Mouse (Mus musculus): ENCODE data around the gene Relb.

- TF ChIP-seq ZNF384 (IDR thresholded peaks at IDR 0.05; ENCODE audit: low read depth, low read length) (no peak), HCFC1 (IDR thresholded peaks at IDR 0.05; ENCODE audit: borderline replicate concordance, insufficient read depth, low read length) (no peak)
Measured at GRCm38 (mm10) chr7:19600562-19600961, 28.7 kb downstream of the Relb start.
